Mouse (Mus musculus) left cerebral cortex, adult 11 months (tissue): ENCODE results near the gene Dnajc14.
"Not testable (repeated sequence)": the region's sequence is repeated elsewhere in the genome, so short reads cannot be mapped to it uniquely, and the experiment has no call there.

Experiments
- DNase-seq: peaks from one replicate; pipeline ENCODE4 v3.0.0; 2022; ENCODE audit warnings: low spot score

Dnajc14 gene

DNA sequence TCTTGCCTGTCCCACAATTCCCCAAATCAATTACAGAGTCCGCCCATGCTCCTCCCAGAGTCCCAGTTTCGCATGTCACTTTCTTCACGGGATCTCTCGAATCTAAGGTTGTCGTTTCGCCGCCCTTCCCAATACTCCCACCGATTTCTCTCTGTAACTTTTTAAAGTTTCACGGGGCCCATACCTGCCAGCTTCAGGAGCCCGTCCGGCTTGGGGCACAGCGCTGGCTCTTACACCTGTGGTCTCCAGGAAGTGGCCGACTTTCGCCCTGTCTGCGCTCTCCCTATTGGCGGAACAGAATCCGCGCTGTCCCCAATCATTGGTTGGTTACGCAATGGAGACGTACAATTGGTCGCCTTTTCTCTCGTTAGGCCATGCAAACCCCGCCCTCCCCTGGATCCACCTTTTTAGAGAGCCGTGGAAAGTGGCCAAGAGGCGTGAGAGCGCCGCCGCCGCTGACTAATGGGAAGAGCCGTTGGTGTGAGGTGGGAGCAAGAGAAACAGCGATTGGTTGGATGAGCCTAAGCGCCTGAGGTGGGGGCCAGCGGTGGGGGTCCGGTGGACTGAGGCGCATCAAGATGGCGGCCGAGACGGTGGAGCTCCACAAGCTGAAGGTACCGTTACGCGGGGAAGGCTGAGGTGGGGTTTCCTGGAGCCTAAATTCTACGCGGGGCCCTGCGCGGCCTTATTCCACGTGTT lies 17.6 kb downstream of the Dnajc14 start, which contains the start of gene Ormdl2:
Gene Ormdl2, minus strand, starts transcription at position 288 of the 699 bp plus-strand sequence.
- DNase-seq: peak; percentile 98

DNA sequence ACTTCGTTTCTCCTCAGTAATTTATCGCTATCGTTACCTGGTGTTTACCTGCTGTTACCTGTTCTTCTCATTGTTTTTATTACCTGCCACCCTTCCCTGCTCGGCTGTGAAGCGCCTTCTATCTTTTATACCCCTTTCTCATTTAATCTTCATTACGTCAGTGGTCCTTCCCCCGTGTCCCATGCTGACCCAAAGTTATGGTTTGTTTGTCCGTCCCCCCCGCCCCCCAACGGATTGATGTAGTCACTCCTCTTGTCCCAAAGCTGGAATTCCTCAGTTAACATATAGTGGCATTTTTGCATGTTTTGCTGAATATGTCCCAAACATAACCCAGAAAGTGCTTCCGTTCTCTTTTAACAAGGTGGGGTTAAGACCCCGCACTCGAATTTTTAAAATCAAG lies 18.3 kb downstream of the Dnajc14 start:
- DNase-seq: no peak

DNA sequence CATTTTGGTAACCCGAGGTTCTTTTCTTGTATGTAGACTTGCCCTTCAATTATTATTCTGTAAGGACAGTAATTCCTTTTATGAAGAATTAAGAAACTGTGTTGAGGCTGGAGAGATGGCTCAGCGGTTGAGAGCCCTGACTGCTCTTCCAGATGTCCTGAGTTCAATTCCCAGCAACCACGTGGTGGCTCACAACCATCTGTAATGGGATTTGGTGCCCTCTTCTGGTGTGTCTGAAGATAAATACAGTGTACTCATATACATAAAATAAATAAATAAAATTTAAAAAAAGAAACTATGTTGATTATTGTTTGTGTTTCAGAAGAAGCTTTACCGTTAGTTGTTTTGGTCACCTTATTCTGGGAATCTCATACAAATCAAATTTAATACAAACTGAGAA lies 19.2 kb downstream of the Dnajc14 start:
- not testable (repeated sequence) for DNase-seq

DNA sequence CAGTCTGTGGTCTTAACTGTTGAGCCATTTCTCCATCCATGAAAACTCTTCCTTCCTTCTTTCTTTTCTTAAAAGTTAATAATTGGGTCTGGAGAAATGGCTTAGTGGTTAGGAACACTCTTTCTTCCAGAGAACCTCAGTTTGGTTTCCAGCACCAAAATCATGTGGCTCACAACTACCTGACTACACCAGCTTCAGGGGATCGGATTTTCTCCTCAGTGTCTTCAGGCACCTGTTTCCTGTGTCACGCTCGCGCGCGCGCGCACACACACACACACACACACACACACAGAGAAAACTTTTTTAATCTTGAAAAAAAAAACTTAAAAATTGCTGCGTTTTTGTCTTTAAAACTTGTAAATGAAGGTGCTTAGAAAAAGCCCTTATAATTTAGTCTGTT lies 20.0 kb downstream of the Dnajc14 start:
- no peak for DNase-seq

DNA sequence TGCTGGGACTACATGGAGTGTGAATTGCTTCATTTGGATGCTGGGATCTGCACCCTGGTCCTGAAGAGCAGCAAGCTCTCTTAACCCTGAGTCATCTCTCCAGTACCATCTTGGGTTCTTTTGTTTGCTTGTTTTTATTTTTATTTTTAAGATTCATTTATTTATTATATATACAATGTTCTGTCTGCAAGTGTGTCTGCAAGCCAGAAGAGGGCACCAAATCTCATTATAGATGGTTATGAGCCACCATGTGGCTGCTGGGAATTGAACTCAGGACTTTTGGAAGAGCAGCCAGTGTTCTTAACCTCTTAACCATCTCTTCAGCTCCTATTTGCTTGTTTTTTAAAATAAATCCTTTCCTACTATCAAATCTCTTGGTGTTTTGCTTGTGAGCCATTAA lies 33.5 kb downstream of the Dnajc14 start:
- no peak for DNase-seq

DNA sequence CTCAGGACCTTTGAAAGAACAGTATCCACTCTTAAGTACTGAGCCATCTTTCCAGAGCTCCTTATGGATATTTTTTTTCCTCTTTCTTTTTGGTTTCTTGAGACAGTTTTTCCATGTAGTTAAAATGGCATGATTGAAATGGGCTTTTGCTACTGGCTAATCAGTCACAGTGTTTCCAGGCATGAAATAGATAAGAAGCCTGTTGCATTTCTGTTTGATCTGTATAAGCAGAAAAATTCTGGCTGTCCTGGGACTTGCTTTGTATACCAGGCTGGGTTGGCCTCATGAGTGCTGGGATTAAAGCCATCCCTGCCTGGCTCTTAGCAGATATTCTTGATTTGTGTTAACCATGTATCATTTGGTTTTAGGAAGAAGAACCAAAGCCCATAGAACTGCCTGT lies 35.6 kb downstream of the Dnajc14 start:
- DNase-seq: no peak

DNA sequence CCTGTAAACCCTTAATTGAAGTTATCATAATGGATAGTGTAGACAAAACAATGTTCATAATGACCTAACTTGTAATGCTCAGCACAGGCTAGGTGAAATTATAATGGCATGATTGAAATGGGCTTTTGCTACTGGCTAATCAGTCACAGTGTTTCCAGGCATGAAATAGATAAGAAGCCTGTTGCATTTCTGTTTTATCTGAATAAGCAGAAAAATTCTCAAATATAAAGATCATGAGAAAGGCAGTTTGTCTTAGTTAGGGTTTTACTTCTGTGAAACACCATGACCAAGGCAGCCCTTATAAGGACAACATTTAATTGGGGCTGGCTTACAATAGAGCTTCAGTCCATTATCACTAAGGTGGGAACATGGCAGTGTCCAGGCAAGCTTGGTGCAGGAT lies 36.8 kb downstream of the Dnajc14 start:
- DNase-seq: no peak

DNA sequence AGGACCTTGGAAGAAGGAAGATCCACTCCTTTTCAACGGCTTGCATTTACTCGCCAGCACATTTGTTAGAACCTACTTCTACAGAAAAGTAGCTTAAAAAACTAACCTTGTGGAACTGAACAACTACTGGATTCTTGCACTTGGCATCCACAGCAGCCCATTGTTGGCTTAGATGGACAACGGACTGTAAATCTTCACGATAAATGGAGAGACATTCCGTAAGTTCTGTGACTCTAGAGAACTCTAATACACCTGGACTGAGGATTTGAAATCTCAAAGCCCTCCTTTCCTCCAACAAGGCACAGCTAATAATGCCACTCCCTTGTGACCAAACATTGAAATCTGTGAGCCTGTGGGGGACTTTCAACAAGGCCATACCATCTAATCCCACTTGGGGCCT lies 39.4 kb downstream of the Dnajc14 start:
- DNase-seq: no peak

DNA sequence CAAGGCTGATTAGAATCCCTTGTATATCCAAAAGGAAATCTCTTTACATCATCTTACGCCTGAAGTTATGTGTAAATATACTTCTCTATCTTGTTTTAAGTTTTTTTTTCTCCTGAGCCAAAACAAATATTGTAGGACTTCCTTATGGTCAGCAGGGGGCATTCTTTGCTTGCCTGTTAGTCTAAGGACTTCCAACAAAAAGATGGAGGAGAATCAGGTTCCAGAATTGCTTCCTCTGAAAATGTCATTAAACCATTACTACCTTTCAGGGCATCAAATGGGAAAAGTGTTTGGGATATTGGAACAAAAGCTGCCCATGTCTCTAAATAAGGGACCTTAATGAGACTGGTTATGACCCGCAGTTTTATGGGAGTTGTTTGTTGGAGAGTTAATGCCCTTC lies 41.7 kb downstream of the Dnajc14 start:
- no peak for DNase-seq

DNA sequence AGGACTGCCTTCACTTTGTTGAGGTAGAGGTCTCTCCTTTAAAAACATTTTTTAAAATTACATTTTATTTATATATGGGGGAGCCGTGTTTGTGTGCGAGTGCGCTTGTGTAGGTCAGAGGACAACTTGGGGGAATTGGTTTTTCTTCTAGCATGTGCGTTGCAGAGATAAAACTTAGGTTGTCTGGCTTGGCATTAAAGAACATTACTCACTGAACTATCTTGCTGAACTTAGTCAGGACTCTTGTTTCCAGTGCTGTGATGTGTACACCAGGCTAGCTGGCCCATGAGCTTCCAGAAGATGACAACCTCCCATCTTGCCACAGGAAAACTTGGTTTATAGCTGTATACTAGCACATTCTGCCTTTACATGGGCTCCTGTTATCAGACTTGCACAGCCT lies 42.8 kb downstream of the Dnajc14 start:
- DNase-seq: no peak

DNA sequence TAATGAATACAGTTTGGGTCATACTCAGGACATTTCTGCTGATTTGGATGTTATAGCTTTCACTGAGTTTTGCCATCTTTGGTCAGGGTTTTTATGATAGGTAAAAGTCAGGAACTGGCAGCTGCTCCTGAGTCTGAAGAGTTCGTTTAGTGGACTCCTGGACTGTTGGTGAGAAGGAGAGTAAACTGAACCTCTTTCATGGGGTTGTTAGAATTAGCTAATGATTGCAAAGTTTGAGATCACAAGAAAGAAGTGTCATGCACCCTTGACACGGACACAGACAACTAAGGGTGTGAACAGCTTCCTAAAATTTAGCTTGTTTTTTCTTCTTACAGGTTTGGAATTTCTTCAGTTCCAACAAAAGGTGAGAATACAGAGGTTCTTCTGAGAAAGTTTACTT lies 44.6 kb downstream of the Dnajc14 start:
- DNase-seq: no peak

DNA sequence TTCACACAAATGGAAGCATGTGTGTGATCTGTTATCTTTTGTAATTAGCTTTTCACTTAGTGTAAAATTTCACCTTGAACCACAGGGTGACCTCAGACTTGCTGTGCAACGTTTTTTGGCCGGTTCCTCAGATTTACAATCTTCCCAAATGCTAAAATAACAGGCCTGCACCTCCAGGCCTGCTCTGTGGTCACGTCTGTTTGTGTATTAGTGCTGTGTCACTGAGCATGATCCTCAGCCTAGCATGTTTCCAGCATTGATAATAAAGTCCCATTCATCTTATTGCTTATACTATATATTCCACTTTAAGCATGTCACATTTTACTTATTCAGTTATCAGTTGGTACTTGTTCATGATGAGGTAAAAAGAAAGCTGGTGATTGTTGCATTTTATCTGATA lies 46.5 kb downstream of the Dnajc14 start:
- no peak for DNase-seq

DNA sequence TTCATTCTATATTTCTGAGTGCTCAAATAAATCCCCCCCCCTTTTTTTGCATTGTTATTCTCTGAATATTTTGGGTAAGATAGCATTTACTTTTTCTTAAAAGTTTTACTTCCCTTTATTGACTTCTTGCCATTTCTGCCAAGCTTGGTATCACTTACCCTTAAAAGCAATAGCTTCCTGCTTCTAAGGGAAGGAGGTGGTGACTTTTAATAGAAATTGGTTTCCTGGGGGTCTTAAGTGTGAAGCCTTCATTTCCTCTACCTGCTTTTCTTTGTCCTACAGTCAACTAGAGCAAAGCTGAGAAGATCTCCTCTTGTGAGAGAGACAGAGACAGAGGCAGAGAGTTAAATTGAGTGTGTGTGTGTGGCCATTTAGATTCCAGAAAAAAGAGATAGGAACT lies 57.3 kb downstream of the Dnajc14 start:
- DNase-seq: no peak

DNA sequence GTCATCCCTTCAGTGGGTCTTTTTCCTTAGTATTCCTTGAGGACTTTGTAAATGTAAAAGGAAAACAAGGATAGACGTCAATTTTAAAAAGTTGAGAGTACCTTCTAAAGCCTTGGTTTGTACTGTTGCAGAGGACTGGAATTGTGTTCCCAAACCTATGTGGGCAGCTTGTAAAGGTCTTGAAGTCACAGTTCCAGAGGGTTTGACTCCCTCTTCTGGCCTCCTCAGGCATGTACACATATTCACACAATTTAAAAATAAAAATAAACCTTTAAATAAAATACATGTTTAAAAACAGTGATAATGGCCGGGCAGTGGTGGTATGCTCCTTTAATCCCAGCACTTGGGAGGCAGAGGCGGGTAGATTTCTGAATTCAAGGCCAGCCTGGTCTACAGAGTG lies 62.2 kb downstream of the Dnajc14 start:
- DNase-seq: no peak

DNA sequence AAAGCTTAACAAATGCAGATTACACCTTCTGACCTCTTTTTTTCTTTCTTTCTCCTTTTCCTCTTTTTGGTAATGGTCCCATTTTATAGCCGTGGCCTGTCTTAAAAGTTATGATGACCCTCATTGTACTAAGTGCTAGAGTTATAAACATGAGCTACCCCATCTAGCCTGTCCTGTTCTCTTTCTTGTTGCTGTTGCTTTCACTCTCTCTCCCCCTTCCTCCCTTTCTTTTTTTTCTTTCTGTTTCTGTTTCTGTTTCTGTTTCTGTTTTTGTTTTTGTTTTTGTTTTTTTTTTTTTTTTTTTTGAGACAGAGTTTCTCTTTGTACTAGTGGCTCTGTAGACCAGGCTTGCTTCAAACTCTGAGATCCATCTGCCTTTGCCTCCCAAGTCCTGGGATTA lies 62.7 kb downstream of the Dnajc14 start:
- DNase-seq: no peak
